Mouse (Mus musculus) kidney, adult 8-10 months (tissue): Measurements from ENCODE around the gene Psmb7.
A peak's percentile ranks its signal among the peaks of the same experiment; 100 is the strongest.

ENCODE experiments used
- DNase-seq, 2 experiments: peaks; one replicate each; pipeline ENCODE4 v3.0.0; 2022

Gene Psmb7

GRCm38 (mm10) chr2:38643625-38644427 is at the start of gene Psmb7:
TSS of gene Psmb7 (minus strand) at chr2:38644087.
- DNase-seq = peak; percentile 90 to 93

- DNase-seq = peak; percentile 17 to 59
Measured at GRCm38 (mm10) chr2:38691542-38691941, 47.7 kb upstream of the Psmb7 start.

- no peak for DNase-seq
Measured at GRCm38 (mm10) chr2:38689881-38690280, 46.0 kb upstream of the Psmb7 start.

GRCm38 (mm10) chr2:38688791-38689520 is 45.1 kb upstream of the Psmb7 start:
- no peak for DNase-seq

GRCm38 (mm10) chr2:38685746-38686145 is 41.9 kb upstream of the Psmb7 start:
- DNase-seq = no peak

- no peak for DNase-seq
Measured at GRCm38 (mm10) chr2:38683083-38683482, 39.2 kb upstream of the Psmb7 start.

GRCm38 (mm10) chr2:38682209-38682608 is 38.3 kb upstream of the Psmb7 start:
- no peak for DNase-seq

GRCm38 (mm10) chr2:38678947-38679346 is 35.1 kb upstream of the Psmb7 start:
- no peak for DNase-seq

- DNase-seq = peak in 1 of 2 experiments; percentile 19
Measured at GRCm38 (mm10) chr2:38675366-38675969, 31.6 kb upstream of the Psmb7 start.

- DNase-seq = no peak
Measured at GRCm38 (mm10) chr2:38672496-38672895, 28.6 kb upstream of the Psmb7 start.

GRCm38 (mm10) chr2:38668802-38669580 is 25.1 kb upstream of the Psmb7 start:
- peak in 1 of 2 experiments; percentile 49 for DNase-seq

- DNase-seq = no peak
Measured at GRCm38 (mm10) chr2:38661398-38661797, 17.5 kb upstream of the Psmb7 start.

GRCm38 (mm10) chr2:38658338-38658836 is 14.5 kb upstream of the Psmb7 start:
- DNase-seq = peak; percentile 45 to 57

GRCm38 (mm10) chr2:38653694-38654093 is 9.8 kb upstream of the Psmb7 start:
- DNase-seq = no peak

GRCm38 (mm10) chr2:38653293-38653619 is 9.4 kb upstream of the Psmb7 start:
- DNase-seq = no peak

- DNase-seq = no peak
Measured at GRCm38 (mm10) chr2:38652565-38653292, 8.8 kb upstream of the Psmb7 start.

- DNase-seq = no peak
Measured at GRCm38 (mm10) chr2:38652098-38652497, 8.2 kb upstream of the Psmb7 start.

GRCm38 (mm10) chr2:38650340-38650739 is 6.5 kb upstream of the Psmb7 start:
- DNase-seq = no peak

- no peak for DNase-seq
Measured at GRCm38 (mm10) chr2:38647661-38648060, 3.8 kb upstream of the Psmb7 start.

GRCm38 (mm10) chr2:38647201-38647606 is 3.3 kb upstream of the Psmb7 start:
- DNase-seq = no peak

GRCm38 (mm10) chr2:38645936-38646335 is 2.0 kb upstream of the Psmb7 start:
- peak; percentile 74 to 84 for DNase-seq

GRCm38 (mm10) chr2:38641761-38642160 is 2.1 kb downstream of the Psmb7 start:
- DNase-seq = no peak
